Mouse (Mus musculus): ENCODE results near the gene Neil3. TPM values are rescaled to one million over a fixed set of nuclear protein-coding genes. Genes with fewer than 3 reads are reported as not detected.

The Neil3 gene
- polyA plus RNA-seq (2015; fragmentation: Nextera tagmentation; extraction: Ambion mirVana): 41.4 and 41.8 TPM in 2 replicates

DNA sequence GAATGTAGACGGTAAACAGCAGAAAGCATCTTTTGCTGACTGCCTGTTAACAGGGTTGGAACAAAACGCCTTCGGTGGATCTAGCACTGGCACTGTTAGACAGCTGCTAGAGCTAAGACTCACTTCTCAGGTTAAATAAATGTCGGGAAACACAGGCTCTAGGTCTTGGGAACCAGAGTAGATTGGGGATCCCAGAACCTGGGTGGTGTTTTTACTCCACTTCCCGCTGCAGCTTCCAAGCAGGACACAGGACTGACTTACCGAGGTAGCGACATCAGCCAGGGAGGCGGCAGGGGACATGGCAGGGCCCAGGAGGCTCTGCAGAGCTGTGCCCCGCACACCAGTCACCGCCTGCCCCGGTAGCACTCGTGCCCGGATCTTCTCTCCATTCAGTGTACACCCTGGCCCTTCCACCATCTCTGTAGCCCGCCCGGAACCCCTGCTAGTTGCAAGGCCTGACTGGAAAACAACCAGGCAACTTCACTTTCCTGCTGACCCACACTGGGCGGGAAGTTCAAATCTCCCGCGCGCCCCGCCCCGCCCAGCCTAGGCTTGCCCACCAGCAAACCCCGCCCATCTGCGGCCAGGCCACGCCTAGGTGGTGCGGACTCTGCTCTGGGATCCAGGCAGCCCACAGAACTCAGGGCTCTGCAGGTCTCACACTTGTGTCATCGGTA lies at the start of gene Neil3:
Gene Neil3, minus strand, starts transcription at position 571 of the 677 bp plus-strand sequence.
- Histone ChIP-seq H3K4me1 (replicated peaks; ENCODE audit: control insufficient read depth, insufficient read depth, low read length) (peaks cover 6% of the 10 kb centered on the region), H3K27ac (ENCODE audit: low read length) (no peak within 1 kb of the TSS), H3K9me3 (ENCODE audit: control insufficient read depth, low read length) (no peaks in the 10 kb centered on the region)

GRCm38 (mm10) chr8:53680846-53681245 lies 42.0 kb upstream of the Neil3 start:
- ATAC-seq (ENCODE audit: low read depth): no peak; the same call in 1 of the 2 replicates
- Histone ChIP-seq H3K4me3 (ENCODE audit: low read length) (no peak overlapping the region), H3K4me1 (replicated peaks; ENCODE audit: control insufficient read depth, insufficient read depth, low read length) (no peaks in the 10 kb centered on the region), H3K27me3 (ENCODE audit: control insufficient read depth, insufficient read depth, low read depth, low read length) (no peaks in the 10 kb centered on the region), H3K36me3 (ENCODE audit: control insufficient read depth, insufficient read depth, low read length) (no peaks in the 10 kb centered on the region), H3K9ac (ENCODE audit: low read length) (no peak overlapping the region), H3K9me3 (ENCODE audit: control insufficient read depth, low read length) (no peaks in the 10 kb centered on the region), H3K27ac (ENCODE audit: low read length) (no peak overlapping the region), H3K4me2 (ENCODE audit: low read depth, low read length) (no peak overlapping the region)
- 28% methylated on average over 12 of the region's 12 CpGs for WGBS

More for the DNA sequence above, at the start of gene Neil3:
- ATAC-seq (ENCODE audit: low read depth): peak; percentile 100
- WGBS: under 1% methylated on average over 26 of the region's 26 CpGs
- peak within 1 kb of the TSS; percentile 73 for H3K4me3 ChIP-seq (ENCODE audit: low read length)
- peak within 1 kb of the TSS; percentile 78 for H3K9ac ChIP-seq (ENCODE audit: low read length)
- no peaks in the 10 kb centered on the region for H3K27me3 ChIP-seq (ENCODE audit: control insufficient read depth, insufficient read depth, low read depth, low read length)
- no peaks in the 10 kb centered on the region for H3K36me3 ChIP-seq (ENCODE audit: control insufficient read depth, insufficient read depth, low read length)
- peak within 1 kb of the TSS; percentile 90 for H3K4me2 ChIP-seq (ENCODE audit: low read depth, low read length)

DNA sequence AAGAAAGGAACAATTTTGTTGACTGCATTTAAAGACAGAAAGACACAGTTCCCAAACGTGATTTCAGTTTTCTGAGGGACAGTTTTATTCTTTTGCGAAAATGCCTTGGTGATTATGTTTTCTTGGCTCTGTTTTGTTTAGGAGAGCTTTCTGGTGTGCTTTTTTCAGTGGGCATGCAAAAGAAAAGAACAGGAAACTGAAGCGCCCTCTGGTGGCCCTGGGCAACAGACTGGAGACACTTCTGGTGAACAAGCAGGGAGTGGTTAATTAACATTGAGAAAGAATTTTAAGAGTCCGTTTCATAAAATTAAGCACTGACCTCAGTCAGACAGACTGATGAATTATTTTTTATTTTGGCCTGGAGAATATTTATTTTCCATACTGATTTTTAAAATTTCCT lies 25.1 kb upstream of the Neil3 start:
- Histone ChIP-seq H3K4me3 (ENCODE audit: low read length) (no peak overlapping the region), H3K4me2 (ENCODE audit: low read depth, low read length) (no peak overlapping the region), H3K36me3 (ENCODE audit: control insufficient read depth, insufficient read depth, low read length) (no peaks in the 10 kb centered on the region), H3K9me3 (ENCODE audit: control insufficient read depth, low read length) (no peaks in the 10 kb centered on the region), H3K27me3 (ENCODE audit: control insufficient read depth, insufficient read depth, low read depth, low read length) (no peaks in the 10 kb centered on the region), H3K27ac (ENCODE audit: low read length) (no peak overlapping the region), H3K9ac (ENCODE audit: low read length) (no peak overlapping the region), H3K4me1 (replicated peaks; ENCODE audit: control insufficient read depth, insufficient read depth, low read length) (no peaks in the 10 kb centered on the region)
- 32% methylated on average over 4 of the region's 4 CpGs for WGBS
- no peak for ATAC-seq (ENCODE audit: low read depth)

DNA sequence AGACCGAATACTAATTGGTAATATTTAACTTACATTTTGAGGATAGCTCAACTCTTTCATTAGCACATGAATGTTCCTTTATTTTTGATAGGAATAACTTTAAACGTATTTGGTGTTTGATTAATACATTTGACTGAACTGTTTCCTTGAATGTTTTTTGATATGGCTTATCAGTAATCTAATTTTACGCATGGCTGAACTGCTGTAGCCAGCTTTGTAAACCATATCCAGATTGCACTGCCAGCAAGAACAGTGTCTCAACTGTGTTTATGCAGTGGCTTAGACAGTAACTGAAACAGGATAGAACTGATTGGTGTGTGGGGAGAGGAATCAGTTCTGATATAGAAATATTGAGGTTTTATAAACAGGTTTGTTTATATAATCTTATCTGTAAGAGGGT lies 22.6 kb upstream of the Neil3 start:
- H3K9me3 ChIP-seq (ENCODE audit: control insufficient read depth, low read length): no peaks in the 10 kb centered on the region
- 59% methylated on average over 3 of the region's 3 CpGs for WGBS
- no peak overlapping the region for H3K4me2 ChIP-seq (ENCODE audit: low read depth, low read length)
- H3K36me3 ChIP-seq (ENCODE audit: control insufficient read depth, insufficient read depth, low read length): no peaks in the 10 kb centered on the region
- no peak overlapping the region for H3K27ac ChIP-seq (ENCODE audit: low read length)
- no peak for ATAC-seq (ENCODE audit: low read depth)
- H3K4me3 ChIP-seq (ENCODE audit: low read length): no peak overlapping the region
- H3K9ac ChIP-seq (ENCODE audit: low read length): no peak overlapping the region
- no peaks in the 10 kb centered on the region for H3K4me1 ChIP-seq (replicated peaks; ENCODE audit: control insufficient read depth, insufficient read depth, low read length)
- H3K27me3 ChIP-seq (ENCODE audit: control insufficient read depth, insufficient read depth, low read depth, low read length): no peaks in the 10 kb centered on the region

GRCm38 (mm10) chr8:53630618-53631017 lies 8.2 kb downstream of the Neil3 start:
- 83% methylated on average over 4 of the region's 4 CpGs for whole genome bisulfite sequencing
- no peaks in the 10 kb centered on the region; the same call in 1 of the 2 replicates for H3K9me3 ChIP-seq (ENCODE audit: control insufficient read depth, low read length)
- H3K27ac ChIP-seq (ENCODE audit: low read length): no peak overlapping the region
- no peak overlapping the region for H3K4me3 ChIP-seq (ENCODE audit: low read length)
- no peak overlapping the region for H3K4me2 ChIP-seq (ENCODE audit: low read depth, low read length)
- no peaks in the 10 kb centered on the region for H3K27me3 ChIP-seq (ENCODE audit: control insufficient read depth, insufficient read depth, low read depth, low read length)
- H3K36me3 ChIP-seq (ENCODE audit: control insufficient read depth, insufficient read depth, low read length): no peaks in the 10 kb centered on the region
- no peaks in the 10 kb centered on the region for H3K4me1 ChIP-seq (replicated peaks; ENCODE audit: control insufficient read depth, insufficient read depth, low read length)
- H3K9ac ChIP-seq (ENCODE audit: low read length): no peak overlapping the region
- no peak for ATAC-seq (ENCODE audit: low read depth)

DNA sequence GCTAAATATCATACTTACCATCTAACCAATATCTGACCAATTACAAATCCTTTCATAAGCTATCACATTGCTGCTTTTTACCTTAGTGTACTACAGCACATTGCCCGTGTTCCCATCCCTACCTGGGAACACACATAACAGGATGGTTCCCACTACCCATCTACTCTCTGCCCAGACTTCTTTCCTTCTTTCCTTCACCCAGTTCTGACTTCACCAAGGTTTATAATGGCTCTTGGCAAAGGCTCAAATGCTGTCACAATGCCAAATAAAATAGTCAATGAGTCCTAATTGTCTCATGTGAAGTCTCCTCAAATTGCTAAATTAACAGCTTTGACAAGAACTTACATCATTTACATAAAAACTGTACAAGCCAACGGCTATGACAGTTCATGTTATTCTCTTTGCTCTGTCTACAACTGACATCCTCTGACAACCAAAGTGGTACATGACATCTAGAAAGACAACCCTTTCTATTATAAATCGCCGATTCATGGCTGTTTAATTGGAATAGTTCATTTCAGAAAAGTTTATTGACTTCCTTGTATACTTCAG lies 9.9 kb downstream of the Neil3 start:
- Histone ChIP-seq H3K9ac (ENCODE audit: low read length) (no peak overlapping the region), H3K4me3 (ENCODE audit: low read length) (no peak overlapping the region), H3K9me3 (ENCODE audit: control insufficient read depth, low read length) (no peaks in the 10 kb centered on the region; the same call in 1 of the 2 replicates), H3K4me2 (ENCODE audit: low read depth, low read length) (no peak overlapping the region), H3K36me3 (ENCODE audit: control insufficient read depth, insufficient read depth, low read length) (no peaks in the 10 kb centered on the region), H3K4me1 (replicated peaks; ENCODE audit: control insufficient read depth, insufficient read depth, low read length) (no peaks in the 10 kb centered on the region), H3K27me3 (ENCODE audit: control insufficient read depth, insufficient read depth, low read depth, low read length) (no peaks in the 10 kb centered on the region), H3K27ac (ENCODE audit: low read length) (no peak overlapping the region)
- 87% methylated on average over 4 of the region's 4 CpGs for WGBS
- no peak for ATAC-seq (ENCODE audit: low read depth)

- ATAC-seq (ENCODE audit: low read depth): no peak
- H3K36me3 ChIP-seq (ENCODE audit: control insufficient read depth, insufficient read depth, low read length): 0 out of 2 replicates have a peak, but pooled peaks cover 3% of the 10 kb centered on the region
- H3K4me2 ChIP-seq (ENCODE audit: low read depth, low read length): no peak overlapping the region
- H3K27ac ChIP-seq (ENCODE audit: low read length): no peak overlapping the region
- H3K4me3 ChIP-seq (ENCODE audit: low read length): no peak overlapping the region
- 62% methylated on average over 3 of the region's 3 CpGs for WGBS
- no peaks in the 10 kb centered on the region; the same call in 1 of the 2 replicates for H3K9me3 ChIP-seq (ENCODE audit: control insufficient read depth, low read length)
- no peaks in the 10 kb centered on the region for H3K4me1 ChIP-seq (replicated peaks; ENCODE audit: control insufficient read depth, insufficient read depth, low read length)
- no peaks in the 10 kb centered on the region for H3K27me3 ChIP-seq (ENCODE audit: control insufficient read depth, insufficient read depth, low read depth, low read length)
- no peak overlapping the region for H3K9ac ChIP-seq (ENCODE audit: low read length)
Observed at GRCm38 (mm10) chr8:53623425-53623824, 15.4 kb downstream of the Neil3 start.

- Histone ChIP-seq H3K4me3 (ENCODE audit: low read length) (no peak overlapping the region), H3K9me3 (ENCODE audit: control insufficient read depth, low read length) (no peaks in the 10 kb centered on the region), H3K9ac (ENCODE audit: low read length) (no peak overlapping the region), H3K4me1 (replicated peaks; ENCODE audit: control insufficient read depth, insufficient read depth, low read length) (no peaks in the 10 kb centered on the region), H3K27ac (ENCODE audit: low read length) (no peak overlapping the region), H3K36me3 (ENCODE audit: control insufficient read depth, insufficient read depth, low read length) (0 out of 2 replicates have a peak, but pooled peaks cover 3% of the 10 kb centered on the region), H3K4me2 (ENCODE audit: low read depth, low read length) (no peak overlapping the region), H3K27me3 (ENCODE audit: control insufficient read depth, insufficient read depth, low read depth, low read length) (no peaks in the 10 kb centered on the region)
- WGBS: 92% methylated on average over 3 of the region's 3 CpGs
- ATAC-seq (ENCODE audit: low read depth): no peak
Observed at GRCm38 (mm10) chr8:53619196-53619595, 19.7 kb downstream of the Neil3 start.

DNA sequence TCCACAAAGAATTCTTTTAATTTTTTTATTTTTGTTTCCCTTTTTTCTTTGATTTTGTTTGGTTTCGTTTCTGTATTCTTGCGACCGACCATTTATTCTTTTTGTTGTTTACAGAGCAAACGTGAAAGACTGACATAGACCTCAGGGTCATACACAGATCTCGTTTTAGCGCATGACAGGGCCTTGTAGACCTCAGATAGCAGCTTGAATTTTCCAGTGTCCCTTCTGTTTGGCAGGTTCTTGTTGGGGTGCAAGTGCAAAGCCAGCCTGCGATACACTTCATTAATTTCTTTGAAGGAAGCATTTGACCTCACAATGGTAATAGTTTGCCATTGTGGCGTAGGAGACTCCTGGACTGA lies 24.6 kb downstream of the Neil3 start:
- Histone ChIP-seq H3K4me1 (replicated peaks; ENCODE audit: control insufficient read depth, insufficient read depth, low read length) (no peaks in the 10 kb centered on the region), H3K27ac (ENCODE audit: low read length) (no peak overlapping the region), H3K9ac (ENCODE audit: low read length) (no peak overlapping the region), H3K4me2 (ENCODE audit: low read depth, low read length) (no peak overlapping the region), H3K36me3 (ENCODE audit: control insufficient read depth, insufficient read depth, low read length) (no peaks in the 10 kb centered on the region), H3K9me3 (ENCODE audit: control insufficient read depth, low read length) (no peaks in the 10 kb centered on the region), H3K27me3 (ENCODE audit: control insufficient read depth, insufficient read depth, low read depth, low read length) (no peaks in the 10 kb centered on the region), H3K4me3 (ENCODE audit: low read length) (no peak overlapping the region)
- WGBS: 70% methylated on average over 8 of the region's 8 CpGs
- ATAC-seq (ENCODE audit: low read depth): no peak
